In genomic region chr2:4253348-4253747, GRCm38 (mm10) we compare ENCODE assay signal across 8 mouse cellular contexts.
A peak's percentile ranks its signal among the peaks of the same experiment; 100 is the strongest.
DNase-seq lines count a peak whose midpoint lies in the region; ATAC-seq lines count a peak whose summit lies in the region.

No protein-coding gene starts in this region.

- no peaks in the 10 kb centered on the region for H3K36me3 ChIP-seq in embryonic facial prominence, embryonic 11.5 days (replicated peaks; ENCODE audit: control insufficient read depth, insufficient read depth, low read depth, low read length)
- H3K36me3 ChIP-seq in heart, embryonic 12.5 days: no peaks in the 10 kb centered on the region
- no peaks in the 10 kb centered on the region for H3K36me3 ChIP-seq in midbrain, embryonic 11.5 days (ENCODE audit: control insufficient read depth, insufficient read depth, low read length)

- H3K4me2 ChIP-seq in embryonic facial prominence, embryonic 11.5 days (ENCODE audit: low read depth, low read length): no peak overlapping the region
- H3K4me2 ChIP-seq in heart, embryonic 12.5 days: peak overlapping the region; percentile 41
- H3K4me2 ChIP-seq in midbrain, embryonic 11.5 days: no peak overlapping the region

- H3K27ac ChIP-seq in embryonic facial prominence, embryonic 11.5 days (replicated peaks; ENCODE audit: low read depth, low read length): no peak overlapping the region
- peak overlapping the region; percentile 91 for H3K27ac ChIP-seq in heart, embryonic 12.5 days (ENCODE audit: poor library complexity, severe bottlenecking)
- H3K27ac ChIP-seq in midbrain, embryonic 11.5 days (ENCODE audit: low read depth, low read length): no peak overlapping the region

- H3K27me3 ChIP-seq in embryonic facial prominence, embryonic 11.5 days (ENCODE audit: control insufficient read depth, insufficient read depth, low read length): no peaks in the 10 kb centered on the region
- H3K27me3 ChIP-seq in heart, embryonic 12.5 days (replicated peaks): no peaks in the 10 kb centered on the region
- H3K27me3 ChIP-seq in midbrain, embryonic 11.5 days (ENCODE audit: control insufficient read depth, insufficient read depth, low read length): no peaks in the 10 kb centered on the region

- no peak overlapping the region for H3K4me3 ChIP-seq in embryonic facial prominence, embryonic 11.5 days (ENCODE audit: low read depth, low read length)
- no peak overlapping the region for H3K4me3 ChIP-seq in heart, embryonic 12.5 days
- H3K4me3 ChIP-seq in midbrain, embryonic 11.5 days (ENCODE audit: low read depth, low read length): no peak overlapping the region

- no peaks in the 10 kb centered on the region for H3K9me3 ChIP-seq in embryonic facial prominence, embryonic 11.5 days (replicated peaks; ENCODE audit: control insufficient read depth, low read length)
- H3K9me3 ChIP-seq in heart, embryonic 12.5 days (replicated peaks): 0 out of 2 replicates have a peak, but pooled peaks cover 4% of the 10 kb centered on the region
- H3K9me3 ChIP-seq in midbrain, embryonic 11.5 days (ENCODE audit: control insufficient read depth, low read length): no peaks in the 10 kb centered on the region

- H3K4me1 ChIP-seq in embryonic facial prominence, embryonic 11.5 days (ENCODE audit: control insufficient read depth, insufficient read depth, low read length): no peaks in the 10 kb centered on the region
- peaks cover 27% of the 10 kb centered on the region for H3K4me1 ChIP-seq in heart, embryonic 12.5 days (replicated peaks)
- H3K4me1 ChIP-seq in midbrain, embryonic 11.5 days (ENCODE audit: control insufficient read depth, insufficient read depth, low read length): peaks cover 13% of the 10 kb centered on the region

- peak; percentile 73 to 76 for DNase-seq in cerebellum, postnatal 10 days
- no peak for DNase-seq in cerebellum, adult 8-10 months
- peak; percentile 2 for DNase-seq in 416B (ENCODE audit: low read depth)
- peak; percentile 81 for DNase-seq in embryonic facial prominence, embryonic 11.5 days (ENCODE audit: low spot score)
- peak; percentile 67 for DNase-seq in kidney, postnatal 10 days
- peak; percentile 90 for DNase-seq in midbrain, embryonic 11.5 days (ENCODE audit: low spot score, missing footprints)
- DNase-seq in B cell, adult 2 months: no peak

- 24% methylated on average over 4 of the region's 4 CpGs for WGBS in embryonic facial prominence, embryonic 11.5 days
- 10% methylated on average over 4 of the region's 4 CpGs for WGBS in heart, embryonic 12.5 days
- 32% methylated on average over 4 of the region's 4 CpGs for WGBS in midbrain, embryonic 11.5 days

- ATAC-seq in embryonic facial prominence, embryonic 11.5 days (replicated peaks; ENCODE audit: insufficient number of reproducible peaks, low FRiP score, low TSS enrichment, low read depth): peak; percentile 65; the same call in 1 of the 2 replicates
- ATAC-seq in heart, embryonic 12.5 days (ENCODE audit: insufficient number of reproducible peaks, low FRiP score): peak; percentile 69
- peak; percentile 75; the same call in 1 of the 2 replicates for ATAC-seq in midbrain, embryonic 11.5 days (ENCODE audit: low FRiP score)

- no peak overlapping the region for H3K9ac ChIP-seq in embryonic facial prominence, embryonic 11.5 days (replicated peaks; ENCODE audit: low read length)
- peak overlapping the region; percentile 40; the same call in 1 of the 2 replicates for H3K9ac ChIP-seq in heart, embryonic 12.5 days
- H3K9ac ChIP-seq in midbrain, embryonic 11.5 days (ENCODE audit: low read length): peak overlapping the region; percentile 12; the same call in 1 of the 2 replicates

Comparison
In these comparisons a context has a peak if more than half of its experiments do, and no peak if none do; other contexts are left out.
1. DNase-seq: peak in cerebellum, postnatal 10 days (2 of 2), 416B (single experiment), embryonic facial prominence, embryonic 11.5 days (single experiment), kidney, postnatal 10 days (single experiment) and midbrain, embryonic 11.5 days (single experiment); none in cerebellum, adult 8-10 months (single experiment) and B cell, adult 2 months (0 of 2).
2. Peak in every context shown above with its lines, with median percentiles within 50 percentile points of each other: ATAC-seq.